Mouse (Mus musculus) thymus, postnatal 10 days (tissue): ENCODE measurements around the gene Epc2.

ENCODE experiments used
- DNase-seq, 2 experiments: peaks; one replicate each; pipeline ENCODE4 v3.0.0; 2021; ENCODE audit warnings: low spot score in 2 of 2

The Epc2 gene

DNA sequence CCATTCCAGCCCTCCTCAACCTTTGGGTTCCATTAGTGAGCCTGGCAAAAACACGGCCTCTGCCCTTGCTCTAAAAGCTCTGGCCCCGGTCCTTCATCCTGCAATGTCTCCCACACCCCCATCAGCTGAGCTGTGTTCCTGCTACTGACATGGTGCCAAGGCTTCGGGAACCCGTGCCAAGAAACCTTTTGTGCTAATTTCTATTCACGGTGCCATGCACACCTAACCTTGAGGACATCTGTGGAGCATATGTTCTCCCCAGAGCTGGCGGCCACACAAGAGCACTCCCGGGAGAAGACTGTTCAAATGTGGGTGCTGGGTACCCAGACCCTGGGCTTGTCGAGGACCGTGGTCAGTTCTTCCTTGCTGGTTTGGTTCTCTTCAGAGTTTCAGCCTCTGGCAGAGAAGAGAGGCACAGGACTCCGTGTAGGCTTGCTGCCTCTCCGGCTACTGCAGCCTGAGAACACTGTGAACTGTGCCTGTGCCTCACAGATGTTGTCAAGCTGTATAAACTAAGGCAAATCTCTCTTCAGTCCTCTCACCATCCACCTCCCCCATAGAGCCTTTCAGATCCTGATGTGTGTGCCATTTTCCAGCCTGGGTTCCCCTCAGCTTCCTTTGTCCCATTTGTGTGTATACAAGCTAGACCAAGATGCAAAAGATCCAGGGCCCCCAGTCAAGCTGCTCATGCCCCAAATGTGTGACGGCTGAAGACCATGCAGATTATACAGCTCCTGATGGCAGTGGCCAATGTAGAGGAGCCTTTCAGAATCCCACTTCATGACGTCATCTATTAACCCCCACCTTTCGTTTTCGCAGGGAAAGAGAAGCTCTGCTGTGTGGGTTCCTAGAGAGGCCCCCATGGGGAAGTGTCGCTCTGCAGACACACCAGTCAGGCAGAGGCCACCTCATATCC, 118.8 kb downstream of the Epc2 start:
- no peak for DNase-seq

DNA sequence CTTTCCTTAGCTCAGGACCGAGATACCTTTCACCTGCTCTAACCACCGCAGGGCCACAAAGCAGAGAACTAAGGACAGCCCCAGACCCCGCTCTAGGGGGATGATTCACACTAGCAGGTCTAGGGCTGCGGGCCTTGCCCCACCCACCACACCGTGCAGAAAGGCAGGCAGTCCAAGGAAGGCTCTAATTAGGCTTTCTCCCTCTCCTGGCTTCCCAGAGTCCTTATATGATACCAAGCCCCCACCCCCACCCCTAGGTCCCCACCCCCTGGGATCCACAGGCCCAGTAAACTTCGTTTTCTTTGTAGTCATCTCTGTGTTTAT, 119.5 kb downstream of the Epc2 start:
- no peak for DNase-seq

DNA sequence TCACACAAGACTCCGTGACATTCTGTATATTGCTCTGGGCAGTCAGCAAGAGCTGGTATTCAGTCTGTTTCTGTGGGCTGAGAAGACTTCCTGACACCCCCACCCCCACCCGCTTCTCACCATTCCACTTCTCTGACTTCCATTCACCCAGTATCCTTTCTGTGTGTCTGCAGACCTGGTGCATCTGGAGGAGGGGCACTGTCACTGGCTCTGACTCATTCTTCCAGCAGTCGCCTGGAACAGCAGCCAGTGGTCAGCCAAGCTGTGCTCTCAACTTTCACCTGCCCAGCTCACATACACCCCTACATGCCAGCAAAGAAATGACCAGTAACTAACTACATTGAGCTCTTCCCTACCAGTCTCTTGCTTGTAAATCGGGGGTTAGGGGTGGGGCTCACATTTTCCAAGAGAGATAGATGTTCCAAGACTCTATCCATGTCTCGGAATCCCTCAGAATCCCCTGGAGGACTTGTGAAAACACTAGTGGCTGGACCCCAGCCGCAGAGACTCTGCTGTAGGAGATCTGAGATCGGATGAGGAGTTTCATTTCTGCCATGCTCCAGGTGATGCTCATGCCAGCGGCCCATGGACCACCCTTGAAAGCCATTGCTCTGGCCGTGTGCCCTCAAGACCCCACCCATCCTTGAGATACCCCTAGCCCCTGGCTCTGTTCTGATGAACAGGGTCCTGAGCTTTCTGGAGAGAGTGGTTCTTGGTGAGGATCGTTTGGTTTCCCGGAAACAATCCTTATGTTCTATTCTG, 120.1 kb downstream of the Epc2 start:
- DNase-seq = no peak

DNA sequence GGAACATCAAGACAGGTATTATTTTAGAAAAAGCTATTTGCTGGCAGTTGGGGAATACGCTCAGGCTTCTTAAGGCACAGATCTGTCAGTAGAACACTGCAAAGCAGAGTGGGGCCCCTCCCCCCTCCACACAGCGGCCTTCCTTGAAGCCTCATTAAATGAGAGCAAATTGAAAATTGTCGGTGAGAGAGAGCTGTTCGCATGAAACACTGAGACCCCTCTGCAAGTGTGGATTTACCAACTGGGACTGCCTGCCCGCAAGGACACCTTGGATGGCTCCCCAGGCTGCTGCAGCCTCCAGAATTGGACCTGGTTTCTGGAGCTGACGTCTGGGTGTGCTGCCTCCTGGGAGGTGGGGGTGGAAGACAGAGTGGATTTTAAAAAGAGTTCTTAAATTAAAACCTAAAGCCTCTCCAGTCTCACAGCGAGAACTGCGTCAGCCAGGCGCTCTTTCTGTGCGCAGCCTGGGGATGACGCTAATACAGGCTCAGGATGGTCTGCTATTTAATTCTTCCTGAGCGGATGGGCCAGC, 120.9 kb downstream of the Epc2 start:
- no peak for DNase-seq

DNA sequence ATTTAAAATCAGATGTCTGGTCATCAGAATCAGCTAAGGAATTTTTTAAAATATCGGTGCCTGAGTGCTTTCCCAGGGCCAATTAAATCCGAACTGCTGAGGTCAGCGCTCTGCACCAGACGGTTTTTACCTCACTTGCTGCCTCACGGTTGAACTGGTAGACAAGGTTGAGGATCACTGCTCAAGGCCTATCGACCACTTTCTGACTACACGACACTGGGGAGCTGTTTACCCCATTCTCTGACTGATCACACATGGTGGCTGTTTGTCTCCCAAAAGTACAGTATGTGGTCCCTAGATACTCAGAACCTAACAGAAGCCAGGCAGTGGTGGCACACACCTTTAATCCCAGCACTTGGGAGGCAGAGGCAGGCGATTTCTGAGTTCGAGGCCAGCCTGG, 121.4 kb downstream of the Epc2 start:
- no peak for DNase-seq

DNA sequence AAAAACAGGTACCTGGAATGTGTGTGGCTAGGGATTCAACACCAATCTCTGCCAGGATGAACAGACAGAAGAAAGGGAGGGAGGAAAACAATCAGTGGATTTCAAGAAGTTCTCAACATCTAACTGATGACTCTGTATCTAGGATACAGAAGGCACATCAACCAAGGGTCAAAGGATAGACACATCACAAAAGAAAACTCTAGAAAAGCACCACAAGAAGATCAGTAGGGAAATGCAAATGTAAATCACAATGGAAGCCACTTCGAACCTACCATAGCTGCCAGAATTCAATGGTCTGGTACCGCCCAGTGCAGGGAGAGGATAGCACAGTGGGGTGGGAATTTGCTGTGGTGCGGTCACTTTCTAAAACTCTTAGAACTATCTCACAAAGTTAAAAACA, 122.0 kb downstream of the Epc2 start:
- no peak for DNase-seq

DNA sequence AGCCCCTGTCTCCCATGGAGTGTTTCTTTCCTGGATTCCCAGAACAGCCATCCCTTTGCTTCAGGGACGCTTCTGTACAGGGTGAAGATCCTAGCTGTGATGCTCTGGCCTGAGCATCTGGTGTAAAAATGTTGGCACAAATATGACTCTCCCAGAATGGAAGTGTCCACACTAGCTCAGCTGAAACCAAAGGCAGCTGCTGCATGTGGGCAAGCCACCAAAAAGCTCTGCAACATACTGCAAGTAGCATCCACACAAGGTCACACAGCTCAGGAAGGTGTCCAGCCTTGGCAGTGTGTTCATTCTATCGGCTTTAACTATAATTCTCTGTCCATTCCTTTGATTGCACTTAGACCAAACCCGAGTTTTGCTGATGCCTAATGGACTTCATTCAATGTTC, 129.3 kb downstream of the Epc2 start:
- DNase-seq = no peak

DNA sequence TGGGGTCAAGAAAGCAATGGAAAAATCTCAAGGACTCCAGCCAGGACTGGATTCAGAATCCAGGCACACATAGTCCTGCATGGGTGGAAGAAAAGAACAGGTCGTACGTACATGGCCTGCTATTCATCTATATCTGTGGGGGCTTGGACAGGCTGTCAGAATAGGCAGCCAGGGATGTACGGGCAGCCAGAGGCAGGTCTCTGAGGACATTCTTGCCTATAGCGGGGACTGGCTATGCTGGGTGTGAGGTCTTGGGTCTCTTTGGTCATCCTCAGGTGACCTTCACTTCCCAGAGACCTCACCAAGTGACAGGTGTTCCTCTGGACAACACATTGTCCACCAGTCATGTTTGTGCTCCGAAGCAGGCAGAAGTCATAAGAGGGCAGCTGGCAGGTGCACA, 131.3 kb downstream of the Epc2 start:
- no peak for DNase-seq

DNA sequence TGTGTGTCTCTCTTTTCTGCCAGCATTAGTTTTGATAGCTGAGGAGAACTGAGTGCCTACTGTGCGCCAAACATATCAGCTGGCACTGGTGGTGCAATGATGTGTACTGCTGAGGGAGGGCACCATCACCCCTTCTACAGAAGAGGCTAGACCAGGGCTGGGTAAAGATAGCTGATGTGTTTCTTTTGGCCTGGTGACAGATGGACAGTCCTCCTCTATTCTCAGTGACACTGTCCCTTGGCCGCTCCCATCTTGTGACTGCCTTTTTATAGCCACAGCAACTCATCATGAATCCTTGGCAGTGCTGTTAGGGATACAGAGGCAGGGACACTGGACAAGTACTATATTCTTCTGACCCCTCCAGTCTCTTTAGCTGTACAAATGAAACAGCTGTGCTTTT, 132.0 kb downstream of the Epc2 start:
- no peak for DNase-seq

DNA sequence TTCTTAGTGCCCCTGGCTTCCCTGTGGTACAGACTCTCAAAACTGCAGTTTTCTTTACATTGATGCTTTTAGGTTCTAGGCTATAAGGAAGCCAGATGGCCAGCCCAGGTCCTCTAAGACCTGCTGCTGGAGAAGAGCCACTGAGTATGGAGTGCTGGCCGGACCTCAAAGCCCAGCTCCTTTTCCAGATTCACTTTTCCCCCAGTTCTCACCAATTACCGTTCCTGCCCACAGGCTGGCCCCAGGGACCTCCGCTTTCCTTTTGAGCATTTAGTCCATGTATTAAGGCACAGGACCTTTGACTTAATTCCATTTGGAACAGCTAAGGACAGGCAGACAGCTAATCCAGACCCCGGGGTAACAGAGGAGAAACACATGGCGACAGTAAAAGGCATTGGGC, 139.2 kb downstream of the Epc2 start:
- DNase-seq = no peak

DNA sequence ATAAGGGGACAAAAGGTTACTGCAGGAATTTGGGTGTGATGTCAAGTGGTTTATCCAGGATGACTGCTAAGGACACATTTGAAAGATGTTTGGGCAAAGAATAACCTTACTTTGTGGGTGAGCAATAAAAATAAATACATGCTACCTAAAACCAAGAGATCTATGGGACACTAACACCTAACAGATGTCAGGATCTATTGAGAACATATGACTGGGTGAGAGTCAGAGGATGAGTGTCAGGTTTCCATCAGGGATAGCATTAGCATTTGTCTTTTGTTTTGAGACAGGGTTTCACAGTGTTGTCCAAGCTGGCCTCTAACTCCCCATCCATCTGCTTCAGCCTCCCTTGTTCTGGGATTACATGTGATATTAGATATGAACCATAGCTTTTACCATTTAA, 141.6 kb downstream of the Epc2 start:
- DNase-seq = no peak

DNA sequence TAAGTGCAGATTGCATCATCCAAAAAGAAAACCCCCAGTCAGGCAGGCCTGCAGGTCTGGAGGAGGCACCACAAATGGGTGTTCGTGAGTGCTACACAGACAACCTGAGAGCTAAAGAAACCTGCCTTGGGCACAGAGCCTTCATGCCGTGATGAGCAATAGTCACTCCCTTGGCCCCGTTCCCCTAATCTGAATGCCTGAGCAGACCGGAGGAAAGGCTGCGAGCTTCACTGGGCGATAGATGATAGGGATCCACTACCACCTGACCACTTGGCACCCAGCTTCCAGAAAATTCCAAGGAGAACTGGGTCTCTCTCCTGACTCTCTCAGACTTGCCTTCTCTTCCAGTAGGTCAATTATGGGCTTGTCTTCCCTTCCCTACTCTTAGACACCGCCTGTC, 143.6 kb downstream of the Epc2 start:
- no peak for DNase-seq

DNA sequence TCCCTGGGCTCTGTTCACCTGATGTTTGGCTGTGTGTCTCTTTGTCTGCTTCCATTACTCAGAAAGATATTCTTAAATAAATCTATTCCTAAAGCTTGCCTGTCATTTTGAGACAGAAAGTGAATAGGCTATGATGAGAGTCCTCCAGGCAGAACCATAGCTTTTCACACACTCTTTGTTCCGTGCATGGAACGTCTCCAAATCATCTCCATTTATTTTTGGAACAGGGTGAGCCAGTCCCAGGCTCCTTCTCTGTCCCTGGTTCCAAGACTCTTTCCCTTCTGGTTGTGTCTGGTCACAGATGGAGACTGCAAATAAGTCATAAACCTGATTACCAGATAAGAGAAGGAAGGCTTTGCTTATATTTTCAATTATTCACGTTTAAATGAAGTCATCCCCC, 145.0 kb downstream of the Epc2 start:
- DNase-seq = no peak

DNA sequence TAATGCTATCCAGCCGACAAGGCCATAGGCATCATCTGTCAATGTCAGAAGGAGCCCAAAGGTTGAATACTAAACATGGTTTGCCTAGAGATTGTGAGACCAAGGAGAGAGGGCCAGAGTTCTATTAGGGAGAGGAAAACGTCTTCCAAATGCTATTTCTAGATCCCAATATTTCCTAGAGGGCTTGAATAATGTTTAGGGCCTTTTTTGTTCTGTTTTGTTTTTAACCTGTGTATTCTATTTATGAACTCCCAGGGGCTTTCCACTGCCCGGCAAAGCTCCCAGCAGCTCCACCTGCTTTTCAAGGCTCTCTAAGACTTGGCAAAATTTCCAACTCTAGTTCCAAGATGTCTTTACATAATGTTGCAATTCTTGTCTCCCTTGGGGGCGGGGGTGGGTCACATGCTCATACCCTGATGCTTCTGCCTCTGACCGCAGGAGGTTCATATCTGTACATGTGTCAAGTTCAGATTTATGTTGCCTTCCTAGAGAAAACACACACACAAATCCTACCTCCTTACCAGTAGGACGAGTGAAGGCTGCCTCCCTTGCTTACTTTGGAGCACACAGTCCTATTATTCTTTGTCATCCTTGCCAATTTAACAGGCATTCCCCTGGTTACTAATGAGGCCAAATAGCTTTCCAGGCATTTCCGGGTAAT, 148.9 kb downstream of the Epc2 start:
- DNase-seq = no peak
